Mouse (Mus musculus) gastrocnemius, adult 8-10 months (tissue): ENCODE results near the gene Cmtm2a. TPM values are rescaled to one million over a fixed set of nuclear protein-coding genes. Genes with fewer than 3 reads are reported as not detected.

ENCODE experiments used
- total RNA-seq, 4 experiments: library from RNA; stranded (reverse); gene quantifications; 2 replicates each; pipeline ENCODE4 v1.2.4; 2022

Cmtm2a gene
- total RNA-seq, 4 experiments from 2014 or later: not detected

Other genes starting within 250 kb of the Cmtm2a start
- 10 to 100 TPM; 25.8 to 39.6 (median 26.4) TPM for gene Cdh5, start 191.6 kb downstream of the Cmtm2a start, total RNA-seq
- under 1 TPM in 1 of 4 experiments, not detected in 3; 0.56 TPM for gene Bean1, start 122.7 kb downstream of the Cmtm2a start, total RNA-seq
- 1 to 10 TPM; 2.9 to 4.2 (median 3.9) TPM for gene Tk2, start 44.6 kb downstream of the Cmtm2a start, total RNA-seq
- 1 to 10 TPM in 2 of 4 experiments, under 1 TPM in 2; 0.75 to 1.8 (median 1.2) TPM for gene Cklf, start 42.3 kb downstream of the Cmtm2a start, total RNA-seq
- gene Gm45711, start 16.9 kb upstream of the Cmtm2a start, total RNA-seq: not detected
- gene Cmtm1, start 17.0 kb upstream of the Cmtm2a start, total RNA-seq: not detected
- not detected for gene Gm11020, start 28.4 kb upstream of the Cmtm2a start, total RNA-seq
- not detected for gene Cmtm2b, start 29.0 kb upstream of the Cmtm2a start, total RNA-seq
- gene Cmtm3, start 46.2 kb upstream of the Cmtm2a start, total RNA-seq: 1 to 10 TPM; 1.9 to 5.0 (median 3.0) TPM
- gene Cmtm4, start 102.6 kb upstream of the Cmtm2a start, total RNA-seq: 1 to 10 TPM; 4.0 to 4.9 (median 4.7) TPM
- gene Dync1li2, start 149.9 kb upstream of the Cmtm2a start, total RNA-seq: 100 to 1,000 TPM in 1 of 4 experiments, 10 to 100 TPM in 3; 63.1 to 122 (median 75.8) TPM
- gene Terb1, start 216.7 kb upstream of the Cmtm2a start, total RNA-seq: not detected
- 10 to 100 TPM; 21.5 to 29.2 (median 25.0) TPM for gene Nae1, start 241.5 kb upstream of the Cmtm2a start, total RNA-seq
- 1 to 10 TPM in 2 of 4 experiments, under 1 TPM in 2; 0.21 to 1.2 (median 0.68) TPM for gene Car7, start 241.5 kb upstream of the Cmtm2a start, total RNA-seq